Mouse (Mus musculus) urinary bladder, postnatal 14 days (tissue): ENCODE data around the gene Ano6.
A peak's percentile ranks its signal among the peaks of the same experiment; 100 is the strongest.

ENCODE experiments used
- DNase-seq: peaks from one replicate; pipeline ENCODE4 v3.0.0; 2021; ENCODE audit warnings: low spot score

The Ano6 gene

DNA sequence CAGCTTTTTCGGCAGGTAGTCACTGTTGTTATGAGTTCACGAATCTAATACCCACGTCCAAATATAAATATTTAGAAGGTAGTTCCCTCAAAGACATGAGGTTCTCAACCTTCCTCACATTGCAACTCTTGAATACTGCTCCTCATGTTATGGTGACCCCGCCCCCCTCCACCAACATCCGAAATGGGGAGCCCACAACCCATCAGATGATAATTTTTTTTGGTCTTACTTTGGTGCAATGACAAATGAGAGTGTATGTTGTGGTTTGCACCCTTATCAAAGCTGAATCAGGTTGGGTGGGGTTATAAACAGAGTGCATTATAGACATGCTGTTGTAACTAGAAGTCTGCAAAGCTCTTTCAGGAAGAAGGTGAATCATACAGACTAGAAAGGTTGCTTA lies 99.7 kb downstream of the Ano6 start:
- no peak for DNase-seq

- no peak for DNase-seq
Measured at GRCm38 (mm10) chr15:95892171-95892570, 101.5 kb downstream of the Ano6 start.

GRCm38 (mm10) chr15:95892929-95893328 lies 102.3 kb downstream of the Ano6 start:
- DNase-seq, result no peak

- DNase-seq, result no peak
Measured at GRCm38 (mm10) chr15:95895699-95896098, 105.1 kb downstream of the Ano6 start.

DNA sequence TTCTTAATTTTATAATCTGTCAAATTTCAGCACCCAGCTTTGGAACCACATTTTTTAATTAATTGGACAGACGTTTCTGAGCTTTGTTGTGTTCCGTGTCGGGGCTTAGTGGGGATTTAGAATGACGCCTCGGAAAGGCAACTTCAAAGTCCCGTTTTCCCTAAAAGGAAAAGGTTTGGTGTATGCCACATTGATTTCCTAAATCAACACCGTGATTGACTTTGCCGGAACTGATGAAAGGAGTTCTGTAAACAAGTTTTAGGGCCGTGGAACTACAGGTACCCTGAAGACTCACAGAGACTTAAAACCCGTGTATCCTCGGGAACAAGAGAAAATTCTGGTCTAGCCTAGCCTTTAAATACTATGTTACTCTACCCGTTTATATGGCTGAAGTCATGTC lies 107.0 kb downstream of the Ano6 start:
- no peak for DNase-seq

DNA sequence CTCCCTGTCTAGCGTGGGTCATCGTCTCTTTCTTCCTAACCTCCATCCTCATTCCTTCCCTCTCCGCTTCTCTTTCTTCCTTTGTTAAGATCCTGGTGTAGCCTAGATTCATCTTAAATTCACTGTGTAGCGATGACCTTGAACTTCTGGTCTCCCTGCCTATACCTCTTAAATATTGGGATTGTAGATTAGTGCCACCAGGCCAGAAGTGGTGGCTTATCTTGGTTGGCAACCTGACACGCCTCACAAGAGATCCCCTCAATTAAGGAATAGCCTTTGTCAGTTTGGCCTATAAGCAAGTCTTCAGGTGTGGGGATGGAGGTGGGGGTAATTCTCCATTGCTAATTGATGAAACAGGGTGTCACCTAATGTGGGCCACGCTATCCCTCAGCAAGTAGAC lies 107.8 kb downstream of the Ano6 start:
- DNase-seq, result no peak

- DNase-seq, result no peak
Measured at GRCm38 (mm10) chr15:95902396-95902795, 111.8 kb downstream of the Ano6 start.

DNA sequence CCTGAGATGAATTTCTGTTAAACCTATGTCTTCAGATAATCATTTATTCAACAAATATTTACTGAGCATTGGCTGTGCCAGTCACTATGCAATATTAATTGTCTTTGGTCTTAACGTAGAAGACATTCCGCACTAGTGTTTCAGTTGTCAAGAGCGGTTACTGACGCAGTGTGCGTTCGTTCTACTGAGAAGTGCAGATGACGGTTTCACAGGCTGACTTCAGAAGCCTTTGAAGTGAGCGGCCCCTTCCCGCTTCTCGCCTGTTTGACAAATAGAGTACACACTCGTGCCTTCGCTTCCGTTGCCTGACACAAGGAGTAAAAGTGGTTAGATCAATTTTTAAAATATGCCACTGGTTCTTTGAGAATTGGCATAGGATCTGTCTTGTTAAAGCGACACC lies 113.6 kb downstream of the Ano6 start:
- DNase-seq, result no peak

- DNase-seq, result peak; percentile 41
Measured at GRCm38 (mm10) chr15:95906017-95906749, 115.5 kb downstream of the Ano6 start.

DNA sequence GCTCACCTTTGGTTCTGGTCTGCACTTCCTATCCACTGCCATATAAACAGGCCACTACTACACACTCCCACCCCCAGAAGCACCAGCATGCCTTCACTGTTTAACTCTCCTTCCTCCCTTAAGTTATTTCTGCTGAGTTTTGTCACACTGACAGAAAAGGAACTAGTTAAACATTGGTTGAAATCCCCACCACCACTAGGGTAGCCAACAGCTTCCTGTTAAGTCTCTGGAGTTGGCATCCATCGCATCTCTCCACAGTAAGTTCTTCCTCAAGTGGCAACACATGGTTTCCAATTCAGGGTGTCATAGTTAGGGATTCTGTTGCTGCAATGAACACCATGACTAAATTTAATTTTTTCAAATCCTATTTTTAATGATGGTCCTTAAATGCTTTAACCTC lies 116.2 kb downstream of the Ano6 start:
- DNase-seq, result no peak

- peak; percentile 77 for DNase-seq
Measured at GRCm38 (mm10) chr15:95907337-95907736, 116.7 kb downstream of the Ano6 start.

- DNase-seq, result no peak
Measured at GRCm38 (mm10) chr15:95907909-95908308, 117.3 kb downstream of the Ano6 start.

DNA sequence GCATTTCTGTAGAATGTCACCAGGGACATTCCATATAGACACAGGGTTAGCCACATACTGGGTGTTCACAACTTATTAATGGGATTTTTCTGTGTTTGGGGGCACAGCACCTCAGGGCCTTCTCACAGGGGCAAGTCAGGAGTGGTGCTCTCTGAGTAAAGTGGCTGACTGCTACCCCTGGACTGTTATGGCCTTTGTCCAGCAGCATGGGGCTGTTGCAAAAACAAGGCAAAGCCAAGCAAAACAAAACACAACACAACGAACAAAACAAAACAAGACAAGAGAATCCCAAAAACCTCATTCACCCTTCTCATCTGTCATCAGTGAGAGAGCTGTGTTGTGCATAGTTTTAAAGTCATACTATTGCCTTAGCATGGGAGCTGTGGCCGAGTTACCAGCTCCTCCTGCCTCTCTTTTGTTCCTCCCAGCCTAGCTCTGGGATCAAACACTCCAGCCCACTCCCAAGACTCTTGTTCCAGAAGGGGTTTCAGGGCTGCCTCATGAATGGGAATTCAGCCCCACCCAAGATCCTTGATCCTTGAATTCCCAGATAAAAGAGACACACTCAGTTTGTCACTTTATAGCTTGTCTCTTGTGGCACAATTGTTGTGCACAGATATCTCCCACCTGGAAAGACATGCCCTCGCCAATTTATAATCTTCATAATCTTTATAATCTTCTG lies 119.6 kb downstream of the Ano6 start:
- DNase-seq, result no peak

- DNase-seq, result no peak
Measured at GRCm38 (mm10) chr15:95914963-95915362, 124.3 kb downstream of the Ano6 start.

DNA sequence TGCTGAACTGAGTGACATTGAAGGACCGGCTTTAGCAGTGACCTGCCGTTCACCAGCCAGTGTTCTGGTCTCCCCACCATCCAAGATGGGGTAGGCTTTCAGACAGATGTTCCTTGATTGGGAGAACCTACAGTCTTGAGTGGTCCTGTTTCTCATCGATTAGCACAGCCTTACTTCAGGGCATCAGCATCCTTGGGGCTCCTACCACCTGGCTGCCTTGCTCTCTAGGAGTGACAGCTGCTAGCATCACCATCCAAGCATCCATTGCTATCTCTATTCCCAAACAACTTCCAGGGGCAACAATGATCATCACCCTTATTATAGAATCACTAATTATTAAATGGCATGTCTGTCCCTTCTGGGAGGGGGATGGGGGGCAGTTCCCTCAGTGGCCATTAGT lies 124.8 kb downstream of the Ano6 start:
- no peak for DNase-seq

GRCm38 (mm10) chr15:95917330-95917729 lies 126.7 kb downstream of the Ano6 start:
- no peak for DNase-seq

GRCm38 (mm10) chr15:95920047-95920446 lies 129.4 kb downstream of the Ano6 start:
- DNase-seq, result no peak

DNA sequence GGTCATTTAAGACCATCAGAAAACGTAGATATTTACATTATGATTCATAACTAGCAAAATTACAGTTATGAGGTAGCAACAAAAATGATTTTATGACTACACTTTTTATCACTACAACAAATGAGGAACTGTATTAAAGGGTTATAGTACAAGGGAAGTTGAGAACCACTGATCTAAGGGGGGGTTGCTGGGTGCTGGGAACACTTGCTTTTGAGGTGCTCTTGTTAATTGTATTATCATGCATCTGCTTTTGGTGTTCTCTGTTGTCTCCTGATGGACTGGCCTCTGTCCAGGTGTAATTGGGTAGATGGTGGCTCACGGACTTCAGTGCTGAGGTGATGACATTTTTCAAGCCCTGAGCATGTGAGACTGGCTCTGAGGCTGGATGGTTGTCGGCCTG lies 130.4 kb downstream of the Ano6 start:
- DNase-seq, result no peak

DNA sequence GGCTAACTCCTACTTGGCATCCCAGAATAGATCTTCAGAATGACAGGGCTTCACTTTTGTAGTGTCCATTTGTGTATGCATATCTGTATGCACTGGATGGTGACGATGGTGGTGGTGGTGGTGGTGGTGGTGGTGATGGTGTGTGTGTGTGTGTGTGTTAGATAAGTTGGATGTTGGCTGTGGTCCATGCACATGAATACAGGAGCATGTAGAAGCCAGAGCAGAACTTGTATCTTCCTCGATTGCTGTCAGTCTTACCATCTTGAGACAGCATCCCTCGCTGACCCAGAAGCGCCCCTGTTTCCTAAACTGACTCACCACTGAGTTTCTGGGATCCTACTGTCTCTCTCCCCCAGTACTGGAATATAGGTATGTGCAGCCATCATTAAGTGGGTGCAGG lies 131.0 kb downstream of the Ano6 start:
- no peak for DNase-seq

- no peak for DNase-seq
Measured at GRCm38 (mm10) chr15:95922558-95922957, 131.9 kb downstream of the Ano6 start.

DNA sequence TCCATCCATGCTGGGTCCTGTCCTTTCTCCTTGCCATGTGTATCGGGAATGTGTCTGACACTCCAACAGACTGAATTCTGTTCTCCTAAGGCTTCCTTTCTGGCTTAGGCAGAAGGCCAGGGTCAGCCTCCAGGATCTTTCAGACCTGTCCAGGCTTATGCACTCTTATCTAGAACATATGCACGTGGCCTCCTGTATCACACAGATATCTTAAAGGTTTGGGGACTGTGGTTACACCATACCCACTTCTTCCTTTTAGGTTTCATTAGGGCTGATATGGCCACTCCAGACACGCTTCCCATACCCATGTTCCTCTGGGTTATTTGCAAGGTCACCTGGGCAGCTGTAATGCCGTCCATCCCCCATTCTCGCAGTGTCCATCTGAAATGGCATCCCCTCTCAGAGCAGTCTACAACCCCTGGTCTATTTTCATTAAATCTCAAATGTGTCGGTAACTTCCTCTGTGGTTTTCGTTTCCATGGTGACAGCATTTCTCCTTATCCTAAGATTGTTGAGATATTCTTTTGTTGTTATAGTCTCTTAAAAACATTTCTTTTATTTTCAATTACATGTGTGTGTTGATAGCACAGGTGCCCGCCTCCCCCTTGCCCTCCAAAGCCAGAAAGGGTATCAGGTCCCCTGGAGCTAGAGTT lies 134.8 kb downstream of the Ano6 start:
- no peak for DNase-seq

GRCm38 (mm10) chr15:95929087-95929486 lies 138.4 kb downstream of the Ano6 start:
- no peak for DNase-seq

DNA sequence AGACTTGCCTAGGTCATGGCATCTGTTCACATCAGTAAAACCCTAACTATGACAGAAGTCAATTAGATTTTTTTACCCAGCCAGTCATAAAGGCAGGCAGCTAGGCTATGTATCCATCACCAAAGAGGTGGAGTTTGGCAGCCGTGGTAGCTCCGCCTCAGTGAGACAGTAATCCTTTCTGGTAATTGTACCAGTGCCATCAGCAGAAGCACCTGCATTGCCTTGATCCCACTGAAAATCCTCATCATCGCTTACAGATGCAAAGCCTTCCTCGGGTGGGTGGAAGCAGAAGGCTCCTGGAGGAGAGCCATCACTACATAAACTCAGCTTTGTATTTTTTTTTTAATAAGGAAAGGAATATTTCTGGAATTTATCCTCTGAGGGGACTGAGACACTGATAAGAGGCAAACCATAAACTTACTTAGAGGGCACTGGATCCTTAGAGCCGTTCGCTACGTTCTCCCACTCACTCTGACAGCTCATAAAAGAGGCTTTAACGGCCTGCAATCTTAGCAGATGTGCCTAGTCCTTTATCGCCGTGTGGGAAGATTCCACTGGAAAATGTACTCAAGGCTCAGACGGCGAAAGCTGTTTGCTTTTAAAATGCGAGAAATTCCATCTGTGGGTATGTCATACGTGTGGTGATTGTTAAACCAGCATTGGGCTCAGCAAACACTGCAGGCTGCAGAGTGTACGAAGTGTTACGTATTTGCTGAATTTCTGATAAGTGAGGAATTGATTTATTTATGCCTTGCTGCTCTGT lies 140.6 kb downstream of the Ano6 start:
- no peak for DNase-seq
